ENCODE assay signal across 8 mouse cellular contexts in the genomic region with DNA sequence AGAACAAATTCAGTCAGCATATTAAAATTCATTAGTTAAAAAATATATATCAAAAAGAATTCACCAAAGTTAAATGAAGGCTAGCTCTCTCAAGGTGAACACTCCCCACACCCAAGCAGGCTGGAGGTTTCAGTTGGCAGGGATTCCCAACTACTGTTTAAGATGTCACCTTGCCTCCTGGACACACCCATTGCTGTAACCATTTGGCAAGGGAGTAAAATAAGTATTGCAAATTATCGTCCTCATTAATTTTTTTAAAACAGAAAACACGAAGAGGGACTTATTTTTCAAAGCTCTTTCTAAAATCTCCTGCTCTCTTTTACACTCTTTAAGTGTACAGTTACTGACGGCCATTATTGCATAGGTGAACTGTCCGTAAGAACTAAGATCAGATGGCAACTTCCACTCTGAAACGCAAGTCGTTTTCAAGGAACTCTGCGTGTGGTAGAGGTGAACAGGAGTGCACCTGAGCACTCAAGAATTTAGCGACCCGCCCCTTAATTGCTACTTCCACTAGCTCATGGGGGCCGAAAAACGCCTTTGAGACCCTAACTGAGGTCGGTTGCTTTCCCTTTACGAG. TPM values are rescaled to one million over a fixed set of nuclear protein-coding genes. Genes with fewer than 3 reads are reported as not detected.
DNase-seq lines count a peak whose midpoint lies in the region; ATAC-seq and TF ChIP-seq lines count a peak whose summit lies in the region.

No protein-coding gene starts in this region.

- 0% methylated on average over 13 of the region's 13 CpGs for WGBS in forebrain, embryonic 13.5 days
- WGBS in limb, embryonic 12.5 days = under 1% methylated on average over 13 of the region's 13 CpGs

- TF ChIP-seq CTCF in C2C12 (IDR thresholded peaks at IDR 0.05; ENCODE audit: control insufficient read depth, insufficient read depth, insufficient read length) (no peak), E14TG2a.4 (conservative IDR thresholded peaks at IDR 0.05; ENCODE audit: low read length) (no peak)

- H3K27me3 ChIP-seq in C2C12 (ENCODE audit: control insufficient read depth, insufficient read depth, insufficient read length) = no peaks in the 10 kb centered on the region
- peaks cover 8% of the 10 kb centered on the region; the same call in 1 of the 2 replicates for H3K27me3 ChIP-seq in E14TG2a.4 (ENCODE audit: insufficient read depth, low read length)
- H3K27me3 ChIP-seq in forebrain, embryonic 13.5 days = no peaks in the 10 kb centered on the region
- H3K27me3 ChIP-seq in limb, embryonic 12.5 days = 0 out of 2 replicates have a peak, but pooled peaks cover 8% of the 10 kb centered on the region

- H3K4me3 ChIP-seq in C2C12 (ENCODE audit: insufficient read depth, poor library complexity, severe bottlenecking) = peak overlapping the region; percentile 86
- peak overlapping the region; percentile 94 for H3K4me3 ChIP-seq in E14TG2a.4 (replicated peaks; ENCODE audit: low read length)
- H3K4me3 ChIP-seq in forebrain, embryonic 13.5 days = peak overlapping the region; percentile 89
- H3K4me3 ChIP-seq in limb, embryonic 12.5 days (replicated peaks) = peak overlapping the region; percentile 94

- peak overlapping the region; percentile 99 for H3K9ac ChIP-seq in forebrain, embryonic 13.5 days
- peak overlapping the region; percentile 96 for H3K9ac ChIP-seq in limb, embryonic 12.5 days (replicated peaks)

- H3K79me2 ChIP-seq in C2C12 (ENCODE audit: control insufficient read depth, insufficient read depth) = peaks cover 62% of the 10 kb centered on the region

- H3K36me3 ChIP-seq in C2C12 (ENCODE audit: control insufficient read depth, insufficient read depth) (peaks cover 25% of the 10 kb centered on the region), E14TG2a.4 (ENCODE audit: insufficient read depth, low read length) (peaks cover 42% of the 10 kb centered on the region)
- peaks cover 9% of the 10 kb centered on the region; the same call in 1 of the 2 replicates for H3K36me3 ChIP-seq in forebrain, embryonic 13.5 days (ENCODE audit: poor library complexity, severe bottlenecking)
- peaks cover 9% of the 10 kb centered on the region; the same call in 1 of the 2 replicates for H3K36me3 ChIP-seq in limb, embryonic 12.5 days

- no peaks in the 10 kb centered on the region for H3K9me3 ChIP-seq in E14TG2a.4 (ENCODE audit: low read length)
- no peaks in the 10 kb centered on the region for H3K9me3 ChIP-seq in forebrain, embryonic 13.5 days (replicated peaks)
- no peaks in the 10 kb centered on the region for H3K9me3 ChIP-seq in limb, embryonic 12.5 days

- H3K4me2 ChIP-seq in forebrain, embryonic 13.5 days = peak overlapping the region; percentile 76
- peak overlapping the region; percentile 78 for H3K4me2 ChIP-seq in limb, embryonic 12.5 days

- ATAC-seq in forebrain, embryonic 13.5 days = no peak
- ATAC-seq in limb, embryonic 12.5 days (ENCODE audit: insufficient number of reproducible peaks, insufficient read depth, low FRiP score, low TSS enrichment, low read depth) = no peak

- H3K79me3 ChIP-seq in C2C12 (ENCODE audit: low read depth) = peaks cover 56% of the 10 kb centered on the region

- peak overlapping the region; percentile 99 for H3K27ac ChIP-seq in forebrain, embryonic 13.5 days
- H3K27ac ChIP-seq in limb, embryonic 12.5 days = peak overlapping the region; percentile 98; the same call in 1 of the 2 replicates

- peak; percentile 27 for DNase-seq in naive thymus-derived CD4-positive, alpha-beta T cell, adult 2 months (ENCODE audit: low read depth)
- no peak for DNase-seq in thymus, postnatal 14 days
- DNase-seq in layer of hippocampus, postnatal 14 days (ENCODE audit: low spot score in 2 of 2) = no peak
- DNase-seq in urinary bladder, postnatal 25 days (ENCODE audit: low spot score) = no peak

- peak overlapping the region; percentile 41 for H3ac ChIP-seq in C2C12 (ENCODE audit: control insufficient read depth, insufficient read length, low read depth)

- peaks cover 60% of the 10 kb centered on the region for H3K4me1 ChIP-seq in E14TG2a.4 (replicated peaks; ENCODE audit: low read depth, low read length)
- peaks cover 48% of the 10 kb centered on the region for H3K4me1 ChIP-seq in forebrain, embryonic 13.5 days
- H3K4me1 ChIP-seq in limb, embryonic 12.5 days (replicated peaks) = peaks cover 33% of the 10 kb centered on the region

TF ChIP-seq in C2C12, 6 proteins besides CTCF, POLR2A, EP300 and RAD21:
- TF ChIP-seq CEBPB (IDR thresholded peaks at IDR 0.05; ENCODE audit: low read depth) (no peak), MAX (IDR thresholded peaks at IDR 0.05) (no peak), MYOD1 (IDR thresholded peaks at IDR 0.05; ENCODE audit: control insufficient read depth, insufficient read length, low read depth) (no peak), FOSL1 (IDR thresholded peaks at IDR 0.05; ENCODE audit: insufficient read depth, low read length, poor library complexity, severe bottlenecking) (no peak), MYOG (IDR thresholded peaks at IDR 0.05; ENCODE audit: control insufficient read depth, extremely low read depth, insufficient read length) (no peak), USF1 (IDR thresholded peaks at IDR 0.05; ENCODE audit: low read depth) (no peak)

RNA-seq across cellular contexts. Expression of a gene that starts 1.3 kb away (rescaled TPM):
- 321 TPM for polyA plus RNA-seq in C2C12 (2012; fragmentation: generic; extraction: Trizol)
- polyA plus RNA-seq in forebrain, embryonic 13.5 days (2015; fragmentation: Nextera tagmentation; extraction: Ambion mirVana) = 1,676 and 1,701 TPM in 2 replicates
- 850 and 865 TPM in 2 replicates for polyA plus RNA-seq in limb, embryonic 12.5 days (2016; fragmentation: Nextera tagmentation; extraction: Ambion mirVana)
- total RNA-seq in layer of hippocampus, postnatal 14 days (2021) = 1,000 to 10,000 TPM; 2,088 to 2,105 TPM

RNA-seq across cellular contexts. Expression of a gene that starts 17.9 kb away (rescaled TPM):
- polyA plus RNA-seq in C2C12 (2012; fragmentation: generic; extraction: Trizol) = not detected
- not detected in 2 replicates for polyA plus RNA-seq in forebrain, embryonic 13.5 days (2015; fragmentation: Nextera tagmentation; extraction: Ambion mirVana)
- polyA plus RNA-seq in limb, embryonic 12.5 days (2016; fragmentation: Nextera tagmentation; extraction: Ambion mirVana) = not detected in 2 replicates
- total RNA-seq in layer of hippocampus, postnatal 14 days (2021) = not detected
